Mouse (Mus musculus) forebrain, embryonic 11.5 days (tissue): ENCODE measurements around the gene Sorbs1. TPM values are rescaled to one million over a fixed set of nuclear protein-coding genes. Genes with fewer than 3 reads are reported as not detected.

Experiments used
- ATAC-seq: fragments of 200-750 bp; cut with Nextera tagmentation; replicated peaks from 2 replicates; pipeline ENCODE4 v1.8.0; 2017; ENCODE audit warnings: moderate TSS enrichment; ENCODE audit not compliant: low FRiP score
- DNase-seq: peaks from one replicate; pipeline ENCODE4 v3.0.0-alpha.2; 2017; ENCODE audit warnings: low spot score
- H3K27ac ChIP-seq: fragments of 300-500 bp; sonication (generic); 2 replicates; pipeline ENCODE4 v1.5.1; 2014; ENCODE audit warnings: low read depth, low read length
- H3K27me3 ChIP-seq: fragments of 300-500 bp; sonication (generic); 2 replicates; pipeline ENCODE4 v1.6.1; 2014; ENCODE audit warnings: mild to moderate bottlenecking, low read length, mixed read lengths; ENCODE audit not compliant: control insufficient read depth, insufficient read depth
- H3K36me3 ChIP-seq: fragments of 300-500 bp; sonication (generic); 2 replicates; pipeline ENCODE4 v1.6.1; 2014; ENCODE audit warnings: mild to moderate bottlenecking, low read length, moderate library complexity, mixed read lengths; ENCODE audit not compliant: control insufficient read depth, insufficient read depth
- H3K4me1 ChIP-seq: fragments of 300-500 bp; sonication (generic); replicated peaks from 2 replicates; pipeline ENCODE4 v1.6.1; 2014; ENCODE audit warnings: low read length, mixed read lengths; ENCODE audit not compliant: control insufficient read depth, insufficient read depth
- H3K4me2 ChIP-seq: fragments of 300-500 bp; sonication (generic); 2 replicates; pipeline ENCODE4 v1.6.1; 2014; ENCODE audit warnings: low read depth, mild to moderate bottlenecking, low read length, moderate library complexity, mixed read lengths; ENCODE audit not compliant: severe bottlenecking
- H3K4me3 ChIP-seq: fragments of 300-500 bp; sonication (generic); 2 replicates; pipeline ENCODE4 v1.5.1; 2014; ENCODE audit warnings: low read depth, low read length
- H3K9ac ChIP-seq: fragments of 300-500 bp; sonication (generic); 2 replicates; pipeline ENCODE4 v1.6.1; 2014; ENCODE audit warnings: low read length
- H3K9me3 ChIP-seq: fragments of 300-500 bp; sonication (generic); 2 replicates; pipeline ENCODE4 v1.6.1; 2016; ENCODE audit warnings: low read length, mixed read lengths; ENCODE audit not compliant: control insufficient read depth
- WGBS: fragments of 180-500 bp; shearing (Covaris S2); extraction: QIAGEN DNeasy Blood & Tissue Kit; methylation state at CpG from one replicate; pipeline ENCODE4 v1.1.7; 2014; 5-methylcytosine and 5-hydroxymethylcytosine counted together
- polyA plus RNA-seq: library from polyadenylated mRNA; unstranded; fragments of >200 nt; fragmentation: Nextera tagmentation; extraction: Ambion mirVana; gene quantifications from 2 replicates; pipeline ENCODE4 v1.2.1, GENCODE M21; 2014

Gene Sorbs1
- polyA plus RNA-seq, 1 experiment from 2014 or later = 66.0 TPM

DNA sequence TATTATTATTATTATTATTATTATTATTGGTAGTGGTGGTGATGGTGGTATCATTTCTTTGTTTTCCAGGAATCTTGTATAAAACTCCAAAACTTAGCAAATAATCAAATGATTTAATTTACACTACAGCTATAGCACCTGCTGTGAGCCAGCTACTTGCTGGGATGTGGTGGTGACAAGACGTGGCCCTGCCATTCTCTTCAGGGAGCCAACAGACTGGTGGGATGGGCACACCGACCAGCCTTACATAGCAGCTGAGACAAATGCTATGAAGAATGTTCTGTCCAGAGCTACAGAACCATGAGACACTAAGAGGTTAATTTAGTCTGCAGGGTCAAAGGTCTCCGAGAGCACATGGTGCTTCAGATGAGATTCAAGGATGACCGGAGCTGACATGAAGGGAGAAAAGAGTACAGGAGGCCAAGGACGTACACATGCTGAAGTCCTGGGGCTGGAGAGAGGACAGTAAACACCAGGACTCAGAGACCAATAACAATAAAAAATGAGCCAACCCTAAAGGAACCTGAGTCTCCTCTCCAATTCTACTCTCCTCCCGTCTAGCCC lies 15.3 kb downstream of the Sorbs1 start:
- ATAC-seq = no peak
- Histone ChIP-seq H3K27ac (no peak overlapping the region), H3K9me3 (no peaks in the 10 kb centered on the region), H3K4me3 (no peak overlapping the region), H3K27me3 (no peaks in the 10 kb centered on the region), H3K4me1 (no peaks in the 10 kb centered on the region), H3K4me2 (no peak overlapping the region), H3K36me3 (no peaks in the 10 kb centered on the region), H3K9ac (no peak overlapping the region)
- no peak for DNase-seq
- 76% methylated on average over 6 of the region's 6 CpGs for WGBS

- Histone ChIP-seq H3K36me3 (no peaks in the 10 kb centered on the region), H3K4me1 (no peaks in the 10 kb centered on the region), H3K4me3 (no peak overlapping the region), H3K27ac (no peak overlapping the region), H3K9ac (no peak overlapping the region), H3K4me2 (no peak overlapping the region), H3K27me3 (no peaks in the 10 kb centered on the region), H3K9me3 (no peaks in the 10 kb centered on the region)
- no peak for DNase-seq
- WGBS = 94% methylated on average over 11 of the region's 11 CpGs
- ATAC-seq = no peak
These were observed 16.9 kb downstream of the Sorbs1 start for GRCm38 (mm10) chr19:40496509-40497267.

- no peak for DNase-seq
- Histone ChIP-seq H3K9ac (no peak overlapping the region), H3K27me3 (no peaks in the 10 kb centered on the region), H3K36me3 (no peaks in the 10 kb centered on the region), H3K4me1 (no peaks in the 10 kb centered on the region), H3K27ac (no peak overlapping the region), H3K9me3 (no peaks in the 10 kb centered on the region), H3K4me2 (no peak overlapping the region), H3K4me3 (no peak overlapping the region)
- ATAC-seq = no peak
- WGBS = 83% methylated on average over 4 of the region's 4 CpGs
These were observed 17.5 kb downstream of the Sorbs1 start for GRCm38 (mm10) chr19:40496071-40496470.

DNA sequence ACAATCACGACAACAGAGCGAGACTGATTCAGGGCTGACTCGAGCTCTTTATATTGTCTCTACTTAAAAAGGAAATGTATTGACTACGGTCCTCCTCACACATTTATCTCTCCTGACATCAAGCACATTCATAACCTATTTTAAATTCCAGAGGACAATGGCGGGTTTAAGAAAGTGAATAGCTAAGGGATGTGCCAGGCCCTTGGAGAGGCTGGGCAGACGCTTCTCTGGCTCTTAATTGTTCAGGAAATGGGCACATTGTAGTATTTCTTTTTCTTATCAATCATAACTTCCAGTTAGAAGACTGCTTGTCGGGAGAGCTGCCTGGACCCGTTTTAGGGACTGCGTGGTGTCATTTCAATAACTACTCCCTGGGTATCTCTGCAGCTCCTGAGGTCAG lies 20.7 kb downstream of the Sorbs1 start:
- no peaks in the 10 kb centered on the region for H3K27me3 ChIP-seq
- no peak for ATAC-seq
- H3K4me1 ChIP-seq = 0 out of 2 replicates have a peak, but pooled peaks cover 1% of the 10 kb centered on the region
- no peak overlapping the region for H3K27ac ChIP-seq
- H3K4me3 ChIP-seq = no peak overlapping the region
- no peaks in the 10 kb centered on the region for H3K36me3 ChIP-seq
- no peaks in the 10 kb centered on the region for H3K9me3 ChIP-seq
- 76% methylated on average over 9 of the region's 9 CpGs for WGBS
- H3K9ac ChIP-seq = no peak overlapping the region
- H3K4me2 ChIP-seq = no peak overlapping the region
- DNase-seq = no peak

DNA sequence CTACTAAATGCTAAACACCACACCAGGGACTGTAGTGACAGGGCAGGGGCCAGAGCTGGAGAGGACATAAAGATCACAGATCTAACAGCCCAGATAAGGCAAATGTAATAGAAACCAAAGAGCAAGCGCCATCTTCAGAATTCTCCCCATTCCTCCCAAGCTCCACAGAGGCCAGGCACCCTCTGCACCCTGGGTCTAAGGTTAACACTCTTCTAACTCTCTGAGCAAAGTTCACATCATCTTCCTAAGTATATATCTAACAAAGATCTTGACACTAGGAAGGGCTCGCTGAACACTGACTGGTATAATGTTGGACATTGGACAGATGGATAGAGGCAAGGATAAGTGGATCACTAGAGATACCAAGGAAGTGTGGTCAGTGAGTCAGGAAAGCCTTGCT lies 22.1 kb downstream of the Sorbs1 start:
- 91% methylated on average over 2 of the region's 2 CpGs for WGBS
- no peaks in the 10 kb centered on the region for H3K27me3 ChIP-seq
- H3K9ac ChIP-seq = no peak overlapping the region
- 0 out of 2 replicates have a peak, but pooled peaks cover 1% of the 10 kb centered on the region for H3K4me1 ChIP-seq
- H3K4me2 ChIP-seq = no peak overlapping the region
- ATAC-seq (no peak), DNase-seq (no peak)
- no peak overlapping the region for H3K4me3 ChIP-seq
- no peaks in the 10 kb centered on the region for H3K9me3 ChIP-seq
- H3K36me3 ChIP-seq = no peaks in the 10 kb centered on the region
- no peak overlapping the region for H3K27ac ChIP-seq

GRCm38 (mm10) chr19:40490765-40491164 lies 22.8 kb downstream of the Sorbs1 start:
- WGBS = 84% methylated on average over 8 of the region's 8 CpGs
- ATAC-seq = no peak
- Histone ChIP-seq H3K27ac (no peak overlapping the region), H3K4me1 (0 out of 2 replicates have a peak, but pooled peaks cover 1% of the 10 kb centered on the region), H3K4me3 (no peak overlapping the region), H3K9me3 (no peaks in the 10 kb centered on the region), H3K4me2 (no peak overlapping the region), H3K36me3 (no peaks in the 10 kb centered on the region), H3K9ac (no peak overlapping the region), H3K27me3 (no peaks in the 10 kb centered on the region)
- no peak for DNase-seq

DNA sequence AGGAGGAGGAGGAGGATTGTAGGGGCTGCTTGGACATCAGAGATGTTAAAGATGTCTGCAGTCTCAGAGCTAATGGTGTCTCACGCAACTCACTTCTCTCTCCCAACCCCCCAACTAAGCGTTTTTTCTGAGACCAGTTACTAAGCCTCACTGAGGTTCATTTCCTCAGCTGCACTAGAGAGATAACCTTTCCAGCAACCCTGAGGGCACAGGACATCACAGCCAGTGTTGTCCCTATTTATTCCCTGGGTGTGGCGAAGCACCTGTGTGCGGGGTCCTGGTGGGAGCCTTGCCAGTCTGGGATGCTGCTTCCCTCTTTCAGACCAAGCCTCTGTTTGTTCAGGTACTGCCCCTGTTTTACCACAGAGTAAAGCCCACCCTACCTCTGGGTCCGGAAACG lies 23.9 kb downstream of the Sorbs1 start:
- Histone ChIP-seq H3K27ac (no peak overlapping the region), H3K4me2 (no peak overlapping the region)

GRCm38 (mm10) chr19:40488853-40489454 lies 24.6 kb downstream of the Sorbs1 start:
- 0 out of 2 replicates have a peak, but pooled peaks cover 1% of the 10 kb centered on the region for H3K4me1 ChIP-seq
- ATAC-seq (no peak), DNase-seq (no peak)
- H3K36me3 ChIP-seq = no peaks in the 10 kb centered on the region
- H3K9me3 ChIP-seq = no peaks in the 10 kb centered on the region
- 82% methylated on average over 8 of the region's 8 CpGs for WGBS
- H3K4me3 ChIP-seq = no peak overlapping the region
- no peaks in the 10 kb centered on the region for H3K27me3 ChIP-seq
- H3K9ac ChIP-seq = no peak overlapping the region
- H3K4me2 ChIP-seq = no peak overlapping the region
- no peak overlapping the region for H3K27ac ChIP-seq

More for the DNA sequence above, 23.9 kb downstream of the Sorbs1 start:
- no peak overlapping the region for H3K4me3 ChIP-seq
- H3K9me3 ChIP-seq = no peaks in the 10 kb centered on the region
- H3K4me1 ChIP-seq = 0 out of 2 replicates have a peak, but pooled peaks cover 1% of the 10 kb centered on the region
- H3K36me3 ChIP-seq = no peaks in the 10 kb centered on the region
- ATAC-seq = no peak
- WGBS = 80% methylated on average over 6 of the region's 6 CpGs
- DNase-seq = no peak
- H3K9ac ChIP-seq = no peak overlapping the region
- H3K27me3 ChIP-seq = no peaks in the 10 kb centered on the region
